Mouse (Mus musculus): ENCODE results near the gene Cysrt1.
"Not testable (repeated sequence)": the region's sequence is repeated elsewhere in the genome, so short reads cannot be mapped to it uniquely, and the experiment has no call there.

Gene Cysrt1

GRCm38 (mm10) chr2:25262795-25263622 is 20.8 kb upstream of the Cysrt1 start:
- Histone ChIP-seq H3K4me1 (replicated peaks; ENCODE audit: low read depth, low read length) (peaks cover 62% of the 10 kb centered on the region), H3K4me3 (replicated peaks; ENCODE audit: low read length) (peak overlapping the region; percentile 95), H3K36me3 (ENCODE audit: insufficient read depth, low read length) (peaks cover 45% of the 10 kb centered on the region), H3K9me3 (ENCODE audit: low read length) (no peaks in the 10 kb centered on the region), H3K27me3 (ENCODE audit: insufficient read depth, low read length) (peaks cover 10% of the 10 kb centered on the region)
- TF ChIP-seq NANOG (IDR thresholded peaks at IDR 0.05; ENCODE audit: borderline replicate concordance, low read length), result no peak
- no peak for TF ChIP-seq POU5F1 (IDR thresholded peaks at IDR 0.05; ENCODE audit: borderline replicate concordance, low read length)
- TF ChIP-seq CTCF (conservative IDR thresholded peaks at IDR 0.05; ENCODE audit: low read length), result no peak

DNA sequence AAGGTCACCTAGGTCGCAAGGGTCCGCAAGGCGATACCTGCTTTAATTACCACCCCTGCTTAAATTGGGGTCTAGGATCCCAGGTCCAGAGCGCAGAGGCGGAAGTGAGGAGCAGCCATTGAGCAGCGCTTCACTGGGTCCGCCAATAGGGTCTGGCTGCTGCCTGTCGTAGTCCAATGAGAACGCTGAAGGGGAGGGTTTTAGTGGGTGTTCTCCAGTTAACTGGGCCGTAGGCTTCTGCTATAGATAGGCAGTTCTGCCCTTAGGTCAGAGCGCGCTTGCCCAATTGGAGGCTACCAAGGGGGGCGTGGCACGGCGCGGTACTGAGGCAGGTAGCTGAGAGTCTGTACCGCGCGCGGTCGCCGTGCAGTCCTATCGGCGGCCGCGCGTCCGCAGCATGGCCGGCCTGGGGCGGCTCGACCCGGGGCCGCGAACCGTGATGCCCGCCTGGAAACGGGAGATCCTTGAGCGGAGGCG is 20.1 kb upstream of the Cysrt1 start, which contains the start of gene Tprn:
Tprn (plus strand) TSS at position 328 of the 477 bp plus-strand sequence.
- TF ChIP-seq NANOG (IDR thresholded peaks at IDR 0.05; ENCODE audit: borderline replicate concordance, low read length) (no peak), CTCF (conservative IDR thresholded peaks at IDR 0.05; ENCODE audit: low read length) (no peak), POU5F1 (IDR thresholded peaks at IDR 0.05; ENCODE audit: borderline replicate concordance, low read length) (no peak)
- no peaks in the 10 kb centered on the region for H3K9me3 ChIP-seq (ENCODE audit: low read length)
- peaks cover 38% of the 10 kb centered on the region for H3K36me3 ChIP-seq (ENCODE audit: insufficient read depth, low read length)
- H3K4me3 ChIP-seq (replicated peaks; ENCODE audit: low read length), result peak within 1 kb of the TSS; percentile 95
- H3K27me3 ChIP-seq (ENCODE audit: insufficient read depth, low read length), result peaks cover 10% of the 10 kb centered on the region
- peaks cover 55% of the 10 kb centered on the region for H3K4me1 ChIP-seq (replicated peaks; ENCODE audit: low read depth, low read length)

DNA sequence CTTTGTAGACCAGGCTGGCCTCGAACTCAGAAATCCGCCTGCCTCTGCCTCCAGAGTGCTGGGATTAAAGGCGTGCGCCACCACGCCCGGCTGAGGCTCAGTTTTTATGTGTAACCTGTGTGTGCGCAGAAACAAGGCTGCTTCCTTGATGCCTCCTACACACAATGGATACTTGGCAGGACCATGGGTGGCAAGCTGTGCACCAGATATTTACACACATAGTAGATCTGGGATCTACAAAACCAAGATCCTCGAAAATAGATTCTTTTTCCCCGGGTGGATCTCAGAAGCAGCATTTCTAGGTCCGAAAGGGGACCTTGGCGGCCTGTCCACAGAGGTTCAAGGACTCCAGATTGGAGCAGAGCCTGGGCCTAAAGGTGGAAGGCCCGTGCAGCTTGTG is 19.6 kb upstream of the Cysrt1 start:
- peaks cover 54% of the 10 kb centered on the region for H3K4me1 ChIP-seq (replicated peaks; ENCODE audit: low read depth, low read length)
- TF ChIP-seq CTCF (conservative IDR thresholded peaks at IDR 0.05; ENCODE audit: low read length) (no peak), POU5F1 (IDR thresholded peaks at IDR 0.05; ENCODE audit: borderline replicate concordance, low read length) (no peak), NANOG (IDR thresholded peaks at IDR 0.05; ENCODE audit: borderline replicate concordance, low read length) (no peak)
- no peaks in the 10 kb centered on the region for H3K9me3 ChIP-seq (ENCODE audit: low read length)

GRCm38 (mm10) chr2:25258887-25259286 is 16.6 kb upstream of the Cysrt1 start:
- peaks cover 7% of the 10 kb centered on the region for H3K27me3 ChIP-seq (ENCODE audit: insufficient read depth, low read length)
- H3K36me3 ChIP-seq (ENCODE audit: insufficient read depth, low read length), result peaks cover 9% of the 10 kb centered on the region
- peaks cover 43% of the 10 kb centered on the region for H3K4me1 ChIP-seq (replicated peaks; ENCODE audit: low read depth, low read length)
- TF ChIP-seq POU5F1 (IDR thresholded peaks at IDR 0.05; ENCODE audit: borderline replicate concordance, low read length) (no peak), NANOG (IDR thresholded peaks at IDR 0.05; ENCODE audit: borderline replicate concordance, low read length) (no peak), CTCF (conservative IDR thresholded peaks at IDR 0.05; ENCODE audit: low read length) (peak; percentile 82)
- no peak overlapping the region for H3K4me3 ChIP-seq (replicated peaks; ENCODE audit: low read length)
- H3K9me3 ChIP-seq (ENCODE audit: low read length), result no peaks in the 10 kb centered on the region

More for the DNA sequence above, 19.6 kb upstream of the Cysrt1 start:
- peaks cover 10% of the 10 kb centered on the region for H3K27me3 ChIP-seq (ENCODE audit: insufficient read depth, low read length)
- peak overlapping the region; percentile 95 for H3K4me3 ChIP-seq (replicated peaks; ENCODE audit: low read length)
- peaks cover 34% of the 10 kb centered on the region for H3K36me3 ChIP-seq (ENCODE audit: insufficient read depth, low read length)

DNA sequence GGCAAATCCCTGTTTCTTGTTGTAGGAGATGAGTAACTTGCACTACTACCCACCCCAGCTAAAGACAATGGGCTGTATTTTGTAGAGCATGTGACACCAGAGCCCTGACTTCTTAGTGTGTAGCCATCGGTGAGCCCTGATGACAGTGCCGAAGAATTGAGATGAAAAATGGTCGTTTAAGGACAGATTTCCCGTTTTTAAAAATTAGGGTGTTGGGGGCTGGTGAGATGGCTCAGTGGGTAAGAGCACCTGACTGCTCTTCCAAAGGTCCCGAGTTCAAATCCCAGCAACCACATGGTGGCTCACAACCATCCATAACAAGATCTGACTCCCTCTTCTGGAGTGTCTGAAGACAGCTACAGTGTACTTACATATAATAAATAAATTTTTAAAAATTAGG is 15.0 kb upstream of the Cysrt1 start:
- H3K36me3 ChIP-seq (ENCODE audit: insufficient read depth, low read length), result peaks cover 20% of the 10 kb centered on the region
- H3K4me3 ChIP-seq (replicated peaks; ENCODE audit: low read length); H3K9me3 ChIP-seq (ENCODE audit: low read length); H3K27me3 ChIP-seq (ENCODE audit: insufficient read depth, low read length): not testable (repeated sequence)
- H3K4me1 ChIP-seq (replicated peaks; ENCODE audit: low read depth, low read length), result peaks cover 50% of the 10 kb centered on the region

GRCm38 (mm10) chr2:25256443-25257109 is 14.3 kb upstream of the Cysrt1 start:
- H3K9me3 ChIP-seq (ENCODE audit: low read length); H3K27me3 ChIP-seq (ENCODE audit: insufficient read depth, low read length): not testable (repeated sequence)
- peaks cover 27% of the 10 kb centered on the region for H3K36me3 ChIP-seq (ENCODE audit: insufficient read depth, low read length)
- H3K4me3 ChIP-seq (replicated peaks; ENCODE audit: low read length), result peak overlapping the region; percentile 100
- peaks cover 46% of the 10 kb centered on the region for H3K4me1 ChIP-seq (replicated peaks; ENCODE audit: low read depth, low read length)

DNA sequence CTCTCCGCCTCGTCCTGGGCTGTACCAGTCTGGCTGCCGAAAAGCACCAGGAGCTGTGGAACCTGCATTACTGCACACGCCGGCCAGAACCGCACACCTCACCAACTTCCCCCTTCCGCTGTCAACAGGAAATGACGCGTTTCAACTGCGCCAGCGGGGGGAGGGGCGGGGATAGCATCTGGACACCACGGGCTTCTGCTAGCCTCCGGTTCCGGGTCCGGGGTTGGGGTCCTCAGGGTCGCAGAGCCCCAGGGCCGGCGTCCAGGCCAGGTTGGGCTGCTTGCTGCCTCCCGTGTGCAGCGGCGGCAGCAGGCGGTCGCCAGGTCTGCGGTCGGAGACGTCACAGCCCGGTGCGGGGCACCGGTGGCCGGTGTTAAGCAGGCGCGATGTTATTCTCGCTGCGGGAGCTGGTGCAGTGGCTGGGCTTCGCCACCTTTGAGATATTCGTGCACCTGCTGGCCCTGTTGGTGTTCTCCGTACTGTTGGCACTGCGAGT is 13.1 kb upstream of the Cysrt1 start, which contains the start of gene Tmem203:
Tmem203 (plus strand) TSS at position 156 of the 496 bp plus-strand sequence.
- H3K36me3 ChIP-seq (ENCODE audit: insufficient read depth, low read length), result peaks cover 39% of the 10 kb centered on the region
- H3K4me1 ChIP-seq (replicated peaks; ENCODE audit: low read depth, low read length), result peaks cover 45% of the 10 kb centered on the region
- no peak for TF ChIP-seq POU5F1 (IDR thresholded peaks at IDR 0.05; ENCODE audit: borderline replicate concordance, low read length)
- TF ChIP-seq CTCF (conservative IDR thresholded peaks at IDR 0.05; ENCODE audit: low read length), result no peak
- no peak for TF ChIP-seq NANOG (IDR thresholded peaks at IDR 0.05; ENCODE audit: borderline replicate concordance, low read length)
- H3K27me3 ChIP-seq (ENCODE audit: insufficient read depth, low read length), result no peaks in the 10 kb centered on the region
- H3K9me3 ChIP-seq (ENCODE audit: low read length), result no peaks in the 10 kb centered on the region
- H3K4me3 ChIP-seq (replicated peaks; ENCODE audit: low read length), result peak within 1 kb of the TSS; percentile 100

DNA sequence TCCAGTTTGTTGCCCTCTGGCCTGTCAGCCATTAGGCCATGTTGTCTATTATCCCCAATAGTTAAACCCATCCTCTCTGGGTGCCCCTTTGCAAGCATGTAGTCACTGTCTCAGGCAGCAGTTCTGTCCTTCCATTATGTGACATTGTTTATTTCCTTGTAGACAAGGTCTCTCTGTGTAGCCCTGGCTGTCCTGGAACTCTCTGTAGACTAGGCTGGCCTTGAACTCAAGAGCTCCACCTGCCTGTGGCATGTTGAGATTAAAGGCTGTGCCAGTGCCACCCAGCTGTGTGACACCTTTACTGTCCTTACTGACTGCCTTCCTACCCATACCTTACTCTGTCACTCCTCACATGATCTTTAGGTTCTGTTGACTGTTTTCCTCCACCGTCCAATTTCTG is 10.1 kb upstream of the Cysrt1 start:
- Histone ChIP-seq H3K36me3 (ENCODE audit: insufficient read depth, low read length) (peaks cover 69% of the 10 kb centered on the region), H3K9me3 (ENCODE audit: low read length) (no peaks in the 10 kb centered on the region), H3K27me3 (ENCODE audit: insufficient read depth, low read length) (no peaks in the 10 kb centered on the region), H3K4me1 (replicated peaks; ENCODE audit: low read depth, low read length) (peaks cover 69% of the 10 kb centered on the region), H3K4me3 (replicated peaks; ENCODE audit: low read length) (no peak overlapping the region)
- TF ChIP-seq CTCF (conservative IDR thresholded peaks at IDR 0.05; ENCODE audit: low read length), result no peak; the same call in 1 of the 2 replicates
- no peak for TF ChIP-seq POU5F1 (IDR thresholded peaks at IDR 0.05; ENCODE audit: borderline replicate concordance, low read length)
- no peak for TF ChIP-seq NANOG (IDR thresholded peaks at IDR 0.05; ENCODE audit: borderline replicate concordance, low read length)
